Mouse (Mus musculus): ENCODE data around the gene Lrch1. TPM values are rescaled to one million over a fixed set of nuclear protein-coding genes. Genes with fewer than 3 reads are reported as not detected.

Lrch1 gene
- polyA plus RNA-seq, 1 experiment from 2014 or later = 16.6 TPM

GRCm38 (mm10) chr14:74849020-74849419 is 98.7 kb downstream of the Lrch1 start:
- 33% methylated on average over 6 of the region's 6 CpGs for WGBS
- Histone ChIP-seq H3K4me3 (no peak overlapping the region), H3K4me2 (no peak overlapping the region; the same call in 1 of the 2 replicates), H3K36me3 (no peaks in the 10 kb centered on the region), H3K4me1 (replicated peaks) (peaks cover 72% of the 10 kb centered on the region), H3K9ac (no peak overlapping the region), H3K27ac (ENCODE audit: poor library complexity, severe bottlenecking) (peak overlapping the region; percentile 91), H3K27me3 (replicated peaks) (no peaks in the 10 kb centered on the region), H3K9me3 (replicated peaks) (no peaks in the 10 kb centered on the region)
- ATAC-seq (ENCODE audit: insufficient number of reproducible peaks, low FRiP score) = 0 out of 2 replicates have a peak, but pooled peaks have one; percentile 39

GRCm38 (mm10) chr14:74848224-74848623 is 99.5 kb downstream of the Lrch1 start:
- no peaks in the 10 kb centered on the region for H3K27me3 ChIP-seq (replicated peaks)
- WGBS = 86% methylated on average over 5 of the region's 5 CpGs
- H3K9me3 ChIP-seq (replicated peaks) = no peaks in the 10 kb centered on the region
- H3K9ac ChIP-seq = no peak overlapping the region
- no peak overlapping the region for H3K4me2 ChIP-seq
- H3K4me1 ChIP-seq (replicated peaks) = peaks cover 65% of the 10 kb centered on the region
- H3K36me3 ChIP-seq = no peaks in the 10 kb centered on the region
- H3K27ac ChIP-seq (ENCODE audit: poor library complexity, severe bottlenecking) = peak overlapping the region; percentile 91
- H3K4me3 ChIP-seq = no peak overlapping the region
- no peak for ATAC-seq (ENCODE audit: insufficient number of reproducible peaks, low FRiP score)

GRCm38 (mm10) chr14:74847311-74848133 is 100.2 kb downstream of the Lrch1 start:
- 0 out of 2 replicates have a peak overlapping the region, but pooled peaks have one; percentile 18 for H3K9ac ChIP-seq
- no peaks in the 10 kb centered on the region for H3K36me3 ChIP-seq
- peaks cover 58% of the 10 kb centered on the region for H3K4me1 ChIP-seq (replicated peaks)
- H3K4me2 ChIP-seq = no peak overlapping the region
- WGBS = 75% methylated on average over 14 of the region's 14 CpGs
- peak overlapping the region; percentile 91 for H3K27ac ChIP-seq (ENCODE audit: poor library complexity, severe bottlenecking)
- no peak for ATAC-seq (ENCODE audit: insufficient number of reproducible peaks, low FRiP score)
- H3K4me3 ChIP-seq = no peak overlapping the region
- H3K27me3 ChIP-seq (replicated peaks) = no peaks in the 10 kb centered on the region
- no peaks in the 10 kb centered on the region for H3K9me3 ChIP-seq (replicated peaks)

- H3K27ac ChIP-seq (ENCODE audit: poor library complexity, severe bottlenecking) = peak overlapping the region; percentile 91
- H3K4me1 ChIP-seq (replicated peaks) = peaks cover 50% of the 10 kb centered on the region
- no peaks in the 10 kb centered on the region for H3K36me3 ChIP-seq
- H3K27me3 ChIP-seq (replicated peaks) = no peaks in the 10 kb centered on the region
- 0 out of 2 replicates have a peak, but pooled peaks have one; percentile 48 for ATAC-seq (ENCODE audit: insufficient number of reproducible peaks, low FRiP score)
- H3K4me3 ChIP-seq = no peak overlapping the region
- no peaks in the 10 kb centered on the region for H3K9me3 ChIP-seq (replicated peaks)
- H3K4me2 ChIP-seq = no peak overlapping the region
- WGBS = 18% methylated on average over 5 of the region's 5 CpGs
- H3K9ac ChIP-seq = no peak overlapping the region
These were observed 101.0 kb downstream of the Lrch1 start for GRCm38 (mm10) chr14:74846668-74847067.

- H3K9me3 ChIP-seq (replicated peaks) = no peaks in the 10 kb centered on the region
- no peak overlapping the region for H3K4me3 ChIP-seq
- ATAC-seq (ENCODE audit: insufficient number of reproducible peaks, low FRiP score) = no peak
- peak overlapping the region; percentile 91 for H3K27ac ChIP-seq (ENCODE audit: poor library complexity, severe bottlenecking)
- H3K36me3 ChIP-seq = no peaks in the 10 kb centered on the region
- H3K27me3 ChIP-seq (replicated peaks) = no peaks in the 10 kb centered on the region
- peak overlapping the region; percentile 40; the same call in 1 of the 2 replicates for H3K9ac ChIP-seq
- WGBS = 39% methylated on average over 2 of the region's 2 CpGs
- H3K4me2 ChIP-seq = no peak overlapping the region
- H3K4me1 ChIP-seq (replicated peaks) = peaks cover 54% of the 10 kb centered on the region
These were observed 101.9 kb downstream of the Lrch1 start for GRCm38 (mm10) chr14:74845661-74846274.

- Histone ChIP-seq H3K4me2 (no peak overlapping the region), H3K4me1 (replicated peaks) (peaks cover 45% of the 10 kb centered on the region), H3K27me3 (replicated peaks) (no peaks in the 10 kb centered on the region), H3K36me3 (no peaks in the 10 kb centered on the region), H3K9ac (no peak overlapping the region), H3K27ac (ENCODE audit: poor library complexity, severe bottlenecking) (no peak overlapping the region), H3K9me3 (replicated peaks) (no peaks in the 10 kb centered on the region), H3K4me3 (no peak overlapping the region)
- WGBS = 56% methylated on average over 2 of the region's 2 CpGs
- no peak for ATAC-seq (ENCODE audit: insufficient number of reproducible peaks, low FRiP score)
These were observed 106.0 kb downstream of the Lrch1 start for GRCm38 (mm10) chr14:74841708-74842107.

GRCm38 (mm10) chr14:74841297-74841696 is 106.4 kb downstream of the Lrch1 start:
- H3K27me3 ChIP-seq (replicated peaks) = no peaks in the 10 kb centered on the region
- ATAC-seq (ENCODE audit: insufficient number of reproducible peaks, low FRiP score) = no peak
- peak overlapping the region; percentile 33; the same call in 1 of the 2 replicates for H3K9ac ChIP-seq
- H3K4me2 ChIP-seq = no peak overlapping the region
- 42% methylated on average over 3 of the region's 3 CpGs for WGBS
- no peak overlapping the region for H3K4me3 ChIP-seq
- peaks cover 42% of the 10 kb centered on the region for H3K4me1 ChIP-seq (replicated peaks)
- H3K9me3 ChIP-seq (replicated peaks) = no peaks in the 10 kb centered on the region
- no peaks in the 10 kb centered on the region for H3K36me3 ChIP-seq
- no peak overlapping the region for H3K27ac ChIP-seq (ENCODE audit: poor library complexity, severe bottlenecking)

- H3K27ac ChIP-seq (ENCODE audit: poor library complexity, severe bottlenecking) = peak overlapping the region; percentile 50; the same call in 1 of the 2 replicates
- 70% methylated on average over 3 of the region's 3 CpGs for WGBS
- no peak for ATAC-seq (ENCODE audit: insufficient number of reproducible peaks, low FRiP score)
These were observed 106.9 kb downstream of the Lrch1 start for GRCm38 (mm10) chr14:74840820-74841219.

GRCm38 (mm10) chr14:74840328-74840727 is 107.3 kb downstream of the Lrch1 start:
- Histone ChIP-seq H3K27ac (ENCODE audit: poor library complexity, severe bottlenecking) (peak overlapping the region; percentile 50; the same call in 1 of the 2 replicates), H3K4me2 (no peak overlapping the region), H3K27me3 (replicated peaks) (no peaks in the 10 kb centered on the region), H3K36me3 (no peaks in the 10 kb centered on the region; the same call in 1 of the 2 replicates), H3K4me1 (replicated peaks) (peaks cover 38% of the 10 kb centered on the region), H3K4me3 (no peak overlapping the region), H3K9me3 (replicated peaks) (no peaks in the 10 kb centered on the region), H3K9ac (no peak overlapping the region)
- 47% methylated on average over 2 of the region's 2 CpGs for WGBS
- no peak for ATAC-seq (ENCODE audit: insufficient number of reproducible peaks, low FRiP score)

More at GRCm38 (mm10) chr14:74840820-74841219, 106.9 kb downstream of the Lrch1 start:
- no peak overlapping the region for H3K9ac ChIP-seq
- peaks cover 38% of the 10 kb centered on the region for H3K4me1 ChIP-seq (replicated peaks)
- H3K4me3 ChIP-seq = no peak overlapping the region
- no peaks in the 10 kb centered on the region for H3K9me3 ChIP-seq (replicated peaks)
- no peaks in the 10 kb centered on the region for H3K27me3 ChIP-seq (replicated peaks)
- H3K4me2 ChIP-seq = no peak overlapping the region
- no peaks in the 10 kb centered on the region for H3K36me3 ChIP-seq

GRCm38 (mm10) chr14:74838816-74839215 is 108.9 kb downstream of the Lrch1 start:
- 90% methylated on average over 7 of the region's 7 CpGs for WGBS
- peaks cover 47% of the 10 kb centered on the region for H3K4me1 ChIP-seq (replicated peaks)
- no peak for ATAC-seq (ENCODE audit: insufficient number of reproducible peaks, low FRiP score)

GRCm38 (mm10) chr14:74835010-74835409 is 112.7 kb downstream of the Lrch1 start:
- H3K4me1 ChIP-seq (replicated peaks) = peaks cover 50% of the 10 kb centered on the region
- H3K9ac ChIP-seq = no peak overlapping the region
- no peak overlapping the region for H3K4me3 ChIP-seq
- no peaks in the 10 kb centered on the region for H3K9me3 ChIP-seq (replicated peaks)
- peak overlapping the region; percentile 38 for H3K27ac ChIP-seq (ENCODE audit: poor library complexity, severe bottlenecking)
- WGBS = 42% methylated on average over 1 of the region's 1 CpGs
- ATAC-seq (ENCODE audit: insufficient number of reproducible peaks, low FRiP score) = no peak
- no peak overlapping the region for H3K4me2 ChIP-seq
- no peaks in the 10 kb centered on the region; the same call in 1 of the 2 replicates for H3K36me3 ChIP-seq
- no peaks in the 10 kb centered on the region for H3K27me3 ChIP-seq (replicated peaks)

More at GRCm38 (mm10) chr14:74838816-74839215, 108.9 kb downstream of the Lrch1 start:
- Histone ChIP-seq H3K9me3 (replicated peaks) (no peaks in the 10 kb centered on the region), H3K4me3 (no peak overlapping the region), H3K9ac (no peak overlapping the region), H3K36me3 (no peaks in the 10 kb centered on the region; the same call in 1 of the 2 replicates), H3K27ac (ENCODE audit: poor library complexity, severe bottlenecking) (no peak overlapping the region), H3K4me2 (no peak overlapping the region), H3K27me3 (replicated peaks) (no peaks in the 10 kb centered on the region)

Measured in heart, embryonic 12.5 days (tissue).